Mouse (Mus musculus) thymus, postnatal 4 days (tissue): Measurements from ENCODE around the gene Mup19.
"Not testable (repeated sequence)": the region's sequence is repeated elsewhere in the genome, so short reads cannot be mapped to it uniquely, and the experiment has no call there.

Source experiments
- DNase-seq: peaks from one replicate; pipeline ENCODE4 v3.0.0; 2021

The Mup19 gene

GRCm38 (mm10) chr4:61782169-61782568 lies at the start of gene Mup19:
Mup19 (minus strand) TSS chr4:61782269.
- DNase-seq: not testable (repeated sequence)

GRCm38 (mm10) chr4:61829211-61829610 lies 47.1 kb upstream of the Mup19 start:
- DNase-seq: no peak

- DNase-seq: no peak
Observed at GRCm38 (mm10) chr4:61823185-61823584, 41.1 kb upstream of the Mup19 start.

GRCm38 (mm10) chr4:61822541-61822940 lies 40.5 kb upstream of the Mup19 start:
- DNase-seq: not testable (repeated sequence)

- DNase-seq: no peak
Observed at GRCm38 (mm10) chr4:61815602-61816001, 33.5 kb upstream of the Mup19 start.

- DNase-seq: no peak
Observed at GRCm38 (mm10) chr4:61813435-61813834, 31.4 kb upstream of the Mup19 start.

GRCm38 (mm10) chr4:61811193-61811592 lies 29.1 kb upstream of the Mup19 start:
- peak; percentile 13 for DNase-seq

GRCm38 (mm10) chr4:61808926-61809325 lies 26.9 kb upstream of the Mup19 start:
- not testable (repeated sequence) for DNase-seq

- DNase-seq: not testable (repeated sequence)
Observed at GRCm38 (mm10) chr4:61789699-61790098, 7.6 kb upstream of the Mup19 start.

- DNase-seq: not testable (repeated sequence)
Observed at GRCm38 (mm10) chr4:61784231-61784630, 2.2 kb upstream of the Mup19 start.
